In genomic region chr8:124793661-124794485, GRCm38 (mm10) we compare ENCODE assay signal across 8 mouse cellular contexts. TPM values are rescaled to one million over a fixed set of nuclear protein-coding genes. Genes with fewer than 3 reads are reported as not detected.
DNase-seq lines count a peak whose midpoint lies in the region; ATAC-seq and TF ChIP-seq lines count a peak whose summit lies in the region.

No protein-coding gene starts in this region.

- peak; percentile 7 for DNase-seq in CD4-positive, CD25-positive, alpha-beta regulatory T cell, adult 2 months (ENCODE audit: low read depth, low spot score)
- DNase-seq in liver, embryonic 11.5 days (ENCODE audit: low spot score) = no peak
- DNase-seq in liver = no peak
- peak; percentile 41 for DNase-seq in limb, embryonic 11.5 days (ENCODE audit: low spot score)
- no peak for DNase-seq in urinary bladder, postnatal 4 days (ENCODE audit: low spot score in 2 of 2)

- H3K4me2 ChIP-seq in liver, embryonic 11.5 days = peak overlapping the region; percentile 96
- H3K4me2 ChIP-seq in embryonic facial prominence, embryonic 15.5 days (replicated peaks) = peak overlapping the region; percentile 100
- H3K4me2 ChIP-seq in limb, embryonic 11.5 days (ENCODE audit: low read depth, severe bottlenecking) = peak overlapping the region; percentile 100

- H3K27me3 ChIP-seq in liver, embryonic 11.5 days (replicated peaks; ENCODE audit: control insufficient read depth, insufficient read depth, low read length) = peaks cover 74% of the 10 kb centered on the region
- peaks cover 88% of the 10 kb centered on the region for H3K27me3 ChIP-seq in embryonic facial prominence, embryonic 15.5 days
- peaks cover 63% of the 10 kb centered on the region for H3K27me3 ChIP-seq in limb, embryonic 11.5 days (ENCODE audit: control insufficient read depth, insufficient read depth, low read length)

- peaks cover 15% of the 10 kb centered on the region for H3K4me1 ChIP-seq in liver, embryonic 11.5 days (replicated peaks; ENCODE audit: control insufficient read depth, insufficient read depth, low read length)
- peaks cover 35% of the 10 kb centered on the region for H3K4me1 ChIP-seq in embryonic facial prominence, embryonic 15.5 days
- peaks cover 16% of the 10 kb centered on the region; the same call in 1 of the 2 replicates for H3K4me1 ChIP-seq in limb, embryonic 11.5 days (ENCODE audit: control insufficient read depth, insufficient read depth, low read length)
- H3K4me1 ChIP-seq in olfactory bulb, adult 2 months (ENCODE audit: control insufficient read depth, insufficient read depth, low read length) = peaks cover 32% of the 10 kb centered on the region

- H3K27ac ChIP-seq in liver, embryonic 11.5 days (ENCODE audit: low read depth, low read length) = no peak overlapping the region
- H3K27ac ChIP-seq in embryonic facial prominence, embryonic 15.5 days (replicated peaks) = no peak overlapping the region
- H3K27ac ChIP-seq in limb, embryonic 11.5 days (replicated peaks; ENCODE audit: low read depth, low read length) = no peak overlapping the region
- H3K27ac ChIP-seq in olfactory bulb, adult 2 months (ENCODE audit: insufficient read depth, low read depth, low read length) = no peak overlapping the region

- no peak for TF ChIP-seq POLR2A in olfactory bulb, adult 2 months (IDR thresholded peaks at IDR 0.05; ENCODE audit: insufficient read depth, low read depth, low read length)

- WGBS in liver, embryonic 11.5 days = 3% methylated on average over 74 of the region's 81 CpGs
- WGBS in embryonic facial prominence, embryonic 15.5 days = under 1% methylated on average over 81 of the region's 81 CpGs
- WGBS in limb, embryonic 11.5 days = under 1% methylated on average over 81 of the region's 81 CpGs
- WGBS in olfactory bulb, adult 2 months = under 1% methylated on average over 81 of the region's 81 CpGs

- no peak for ATAC-seq in CD4-positive, CD25-positive, alpha-beta regulatory T cell, adult 4 months
- 0 out of 2 replicates have a peak, but pooled peaks have one; percentile 9 for ATAC-seq in liver, embryonic 11.5 days (replicated peaks; ENCODE audit: low FRiP score)
- ATAC-seq in embryonic facial prominence, embryonic 15.5 days (ENCODE audit: insufficient number of reproducible peaks, low FRiP score, low TSS enrichment, low read depth) = no peak
- ATAC-seq in limb, embryonic 11.5 days (ENCODE audit: insufficient number of reproducible peaks, low FRiP score, low TSS enrichment, low read depth) = peak; percentile 29; the same call in 1 of the 2 replicates

- TF ChIP-seq CTCF in olfactory bulb, adult 2 months (IDR thresholded peaks at IDR 0.05; ENCODE audit: insufficient read depth, low read depth, low read length) = no peak

- H3K9ac ChIP-seq in liver, embryonic 11.5 days (ENCODE audit: low read depth, low read length) = no peak overlapping the region
- no peak overlapping the region for H3K9ac ChIP-seq in embryonic facial prominence, embryonic 15.5 days
- H3K9ac ChIP-seq in limb, embryonic 11.5 days (ENCODE audit: low read length) = no peak overlapping the region

- no peaks in the 10 kb centered on the region for H3K9me3 ChIP-seq in liver, embryonic 11.5 days (ENCODE audit: control insufficient read depth, low read length)
- H3K9me3 ChIP-seq in embryonic facial prominence, embryonic 15.5 days (replicated peaks) = no peaks in the 10 kb centered on the region
- no peaks in the 10 kb centered on the region for H3K9me3 ChIP-seq in limb, embryonic 11.5 days (ENCODE audit: control insufficient read depth, low read length)

- H3K36me3 ChIP-seq in liver, embryonic 11.5 days (ENCODE audit: control insufficient read depth, insufficient read depth, low read length) = no peaks in the 10 kb centered on the region
- no peaks in the 10 kb centered on the region for H3K36me3 ChIP-seq in embryonic facial prominence, embryonic 15.5 days
- no peaks in the 10 kb centered on the region; the same call in 1 of the 2 replicates for H3K36me3 ChIP-seq in limb, embryonic 11.5 days (ENCODE audit: control insufficient read depth, insufficient read depth, low read length)

- H3K4me3 ChIP-seq in liver, embryonic 11.5 days (ENCODE audit: low read depth, low read length) = peak overlapping the region; percentile 62
- H3K4me3 ChIP-seq in embryonic facial prominence, embryonic 15.5 days (replicated peaks) = peak overlapping the region; percentile 57
- H3K4me3 ChIP-seq in limb, embryonic 11.5 days (ENCODE audit: low read depth, low read length) = peak overlapping the region; percentile 53
- H3K4me3 ChIP-seq in olfactory bulb, adult 2 months (ENCODE audit: insufficient read depth, low read depth, low read length) = peak overlapping the region; percentile 54

RNA-seq across cellular contexts. Expression of gene Trim67, which starts 1.0 kb away (rescaled TPM):
- not detected for polyA plus RNA-seq in CD4-positive, CD25-positive, alpha-beta regulatory T cell, adult 4 months (2017; shearing (Covaris generic))
- 0.05 TPM in 1 of 2 replicates, not detected in the other for polyA plus RNA-seq in liver, embryonic 11.5 days (2014; fragmentation: Nextera tagmentation; extraction: Ambion mirVana)
- polyA plus RNA-seq in embryonic facial prominence, embryonic 15.5 days (2015; fragmentation: Nextera tagmentation; extraction: Ambion mirVana) = 0.13 and 0.17 TPM in 2 replicates
- polyA plus RNA-seq in limb, embryonic 11.5 days (2014; fragmentation: Nextera tagmentation; extraction: Ambion mirVana) = 0.01 TPM in 1 of 2 replicates, not detected in the other
- not detected in 2 replicates for polyA plus RNA-seq in olfactory bulb, adult 2 months (2012; ENCODE audit: insufficient read depth, insufficient read length, low replicate concordance, missing spikeins)

RNA-seq across cellular contexts. Expression of gene Fam89a, which starts 42.2 kb away (rescaled TPM):
- under 1 TPM; 0.73 to 0.80 TPM for polyA plus RNA-seq in CD4-positive, CD25-positive, alpha-beta regulatory T cell, adult 4 months (2017; shearing (Covaris generic))
- 3.6 and 3.8 TPM in 2 replicates for polyA plus RNA-seq in liver, embryonic 11.5 days (2014; fragmentation: Nextera tagmentation; extraction: Ambion mirVana)
- polyA plus RNA-seq in embryonic facial prominence, embryonic 15.5 days (2015; fragmentation: Nextera tagmentation; extraction: Ambion mirVana) = 5.4 and 6.6 TPM in 2 replicates
- polyA plus RNA-seq in limb, embryonic 11.5 days (2014; fragmentation: Nextera tagmentation; extraction: Ambion mirVana) = 3.7 and 4.5 TPM in 2 replicates
- not detected in 2 replicates for polyA plus RNA-seq in olfactory bulb, adult 2 months (2012; ENCODE audit: insufficient read depth, insufficient read length, low replicate concordance, missing spikeins)

Comparison
In these comparisons a context has a peak if more than half of its experiments do, and no peak if none do; other contexts are left out.
1. DNase-seq: peak in CD4-positive, CD25-positive, alpha-beta regulatory T cell, adult 2 months (single experiment) and limb, embryonic 11.5 days (single experiment); none in liver, embryonic 11.5 days (single experiment), liver (single experiment) and urinary bladder, postnatal 4 days (0 of 2).
2. ATAC-seq: peak in liver, embryonic 11.5 days (single experiment) and limb, embryonic 11.5 days (single experiment); none in CD4-positive, CD25-positive, alpha-beta regulatory T cell, adult 4 months (single experiment) and embryonic facial prominence, embryonic 15.5 days (single experiment).
3. Peak in every context shown above with its lines, with median percentiles within 50 percentile points of each other: H3K4me2 ChIP-seq and H3K4me3 ChIP-seq.